Mouse (Mus musculus) olfactory bulb, adult 2 months (tissue): Measurements from ENCODE around the gene Jag2.

ENCODE experiments used
- CTCF ChIP-seq: fragments of 200-500 bp; IDR thresholded peaks from 2 replicates; pipeline ENCODE4 v1.5.1; 2012; ENCODE audit warnings: low read depth, mild to moderate bottlenecking, low read length, moderate library complexity; ENCODE audit not compliant: insufficient read depth
- POLR2A ChIP-seq: fragments of 200-500 bp; IDR thresholded peaks from 2 replicates; pipeline ENCODE4 v1.6.1; 2012; ENCODE audit warnings: mild to moderate bottlenecking, low read depth, low read length, moderate library complexity; ENCODE audit not compliant: insufficient read depth

- TF ChIP-seq POLR2A (no peak), CTCF (no peak)
Measured at GRCm38 (mm10) chr12:112876332-112877072, 53.1 kb downstream of the Jag2 start.
